Mouse (Mus musculus) telencephalon, adult 2 months (tissue): ENCODE results near the gene Spef1.

ENCODE experiments used
- DNase-seq: peaks from one replicate; pipeline ENCODE4 v3.0.0-alpha.2; 2011; ENCODE audit warnings: low read depth, low spot score

Gene Spef1

DNA sequence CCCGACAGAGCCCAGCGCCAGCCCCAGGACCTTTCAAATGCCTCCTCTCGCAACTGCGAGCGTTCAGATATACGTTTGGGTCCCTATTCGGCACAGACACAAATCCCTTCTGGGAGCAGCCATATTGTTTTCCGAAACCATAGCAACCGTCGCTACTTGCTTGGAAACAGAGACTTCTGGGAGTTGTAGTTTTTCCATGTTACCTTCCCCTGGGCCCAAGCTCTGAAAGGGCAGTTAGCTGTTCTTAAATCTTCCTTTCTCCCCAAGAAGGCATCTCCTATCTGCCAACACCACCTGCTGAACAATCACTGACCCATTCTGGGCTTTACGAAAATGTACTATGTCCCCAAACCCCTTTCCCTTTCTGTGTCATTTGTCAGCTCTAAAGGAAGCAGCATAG lies 12.4 kb downstream of the Spef1 start:
- DNase-seq, result peak; percentile 84

DNA sequence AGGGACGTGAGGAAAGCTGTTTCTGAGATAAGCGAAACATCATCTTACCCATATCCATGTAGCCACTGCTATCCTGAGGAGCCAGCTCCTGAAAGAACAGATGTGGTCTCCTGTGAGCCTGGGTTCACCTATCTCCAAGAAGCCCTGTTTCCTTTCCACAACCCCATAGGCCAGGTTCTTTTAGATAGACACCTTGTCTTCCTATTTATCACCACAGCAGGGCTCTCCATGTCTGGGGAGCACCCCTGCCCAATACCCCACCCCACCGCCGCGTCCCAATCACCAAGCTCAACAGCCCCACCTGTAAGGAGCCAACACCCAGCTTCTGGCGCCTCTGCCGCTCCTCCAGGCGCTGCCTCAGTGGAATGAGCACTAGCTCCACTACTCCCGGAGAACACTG lies 14.8 kb downstream of the Spef1 start:
- DNase-seq, result no peak

DNA sequence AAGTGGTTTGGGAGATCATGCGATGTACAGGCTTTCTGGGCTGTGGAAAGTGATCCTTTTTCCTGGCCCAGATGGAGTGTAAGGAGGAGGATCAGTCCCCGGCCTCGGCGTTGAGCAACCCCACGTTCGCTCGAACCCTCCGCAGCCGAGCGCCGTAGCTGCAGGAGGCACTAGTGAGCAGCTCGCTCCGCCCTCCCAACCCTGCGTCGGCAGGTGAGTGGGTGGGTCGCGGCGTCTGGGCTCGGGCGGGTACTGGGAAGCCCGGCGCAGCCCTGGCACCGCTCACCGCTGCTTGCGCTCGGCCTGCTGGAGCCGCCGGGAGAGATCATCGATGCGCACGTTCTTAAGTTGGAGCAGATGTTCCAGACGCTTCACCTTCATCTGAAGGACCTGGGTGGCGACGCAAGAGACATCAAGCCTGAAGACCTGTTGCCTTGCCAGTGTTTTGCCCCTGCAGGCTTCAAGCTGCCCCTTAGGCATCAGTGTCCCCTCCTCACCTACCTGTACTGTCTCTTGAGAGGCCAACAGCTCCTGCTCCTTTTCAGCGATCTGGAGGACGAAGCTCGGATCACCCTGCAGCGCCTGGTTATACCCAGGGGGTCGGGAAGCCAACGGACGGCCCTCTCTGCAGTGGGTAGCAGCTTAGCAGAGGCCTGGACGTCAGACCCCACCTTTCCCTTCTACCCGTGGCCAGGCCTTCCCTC lies 15.5 kb downstream of the Spef1 start:
- no peak for DNase-seq

DNA sequence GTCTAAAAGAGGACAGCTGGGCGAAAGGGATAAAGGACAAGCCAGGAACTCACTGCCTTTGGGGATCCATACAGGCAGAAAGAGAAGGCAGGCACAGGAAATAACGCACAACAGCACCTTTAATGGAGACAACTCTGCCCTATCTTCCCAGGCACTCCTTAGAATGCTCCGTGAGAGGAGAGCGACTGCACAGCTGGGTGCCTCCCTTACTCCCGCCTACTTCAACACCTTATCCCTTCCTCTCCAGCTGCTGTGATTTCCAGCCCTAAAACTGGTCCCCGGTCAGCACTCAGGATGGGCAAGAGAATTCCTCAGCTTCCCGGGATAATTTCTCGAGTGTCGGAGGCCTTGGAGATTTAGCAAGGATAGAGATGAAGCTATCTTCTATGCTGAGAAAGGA lies 16.1 kb downstream of the Spef1 start:
- DNase-seq, result no peak

DNA sequence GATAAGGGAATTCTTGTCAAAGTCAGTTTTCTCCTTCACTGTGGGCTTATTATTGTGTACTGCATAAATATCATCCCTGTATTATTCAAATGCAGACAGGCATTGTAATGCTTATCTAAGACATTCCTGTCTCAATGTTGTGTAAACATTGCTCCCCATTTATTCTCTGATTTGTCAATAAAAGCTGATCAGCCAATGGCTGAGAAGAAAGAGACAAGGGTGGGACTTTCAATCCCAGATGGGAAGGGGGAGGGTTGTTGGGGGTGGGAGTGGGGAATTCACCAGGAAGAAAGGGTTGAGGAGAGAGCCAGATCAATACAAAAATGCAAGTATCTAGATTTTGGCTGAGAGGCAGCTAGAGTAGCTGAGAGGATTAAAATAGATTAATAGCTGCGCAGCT lies 18.2 kb downstream of the Spef1 start:
- no peak for DNase-seq

DNA sequence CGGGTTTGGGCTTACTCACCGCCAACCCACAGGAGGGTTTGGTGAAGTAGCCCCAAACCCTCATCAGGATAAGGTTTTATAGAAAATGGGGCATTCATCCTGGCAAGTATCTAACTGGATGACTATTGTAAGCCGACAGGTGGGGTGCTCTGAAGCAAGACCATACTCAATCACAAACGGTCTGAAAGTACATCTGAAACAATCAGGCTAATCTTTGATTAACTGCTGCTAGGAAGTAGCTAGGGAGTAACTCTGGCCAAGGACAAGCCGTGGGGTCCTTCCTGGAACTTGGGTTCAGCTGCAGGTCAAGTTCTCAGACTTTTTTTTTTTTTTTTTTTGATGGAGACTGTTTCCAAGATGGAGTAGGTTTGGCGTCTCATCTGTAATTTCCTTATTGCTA lies 19.1 kb downstream of the Spef1 start:
- DNase-seq, result no peak

DNA sequence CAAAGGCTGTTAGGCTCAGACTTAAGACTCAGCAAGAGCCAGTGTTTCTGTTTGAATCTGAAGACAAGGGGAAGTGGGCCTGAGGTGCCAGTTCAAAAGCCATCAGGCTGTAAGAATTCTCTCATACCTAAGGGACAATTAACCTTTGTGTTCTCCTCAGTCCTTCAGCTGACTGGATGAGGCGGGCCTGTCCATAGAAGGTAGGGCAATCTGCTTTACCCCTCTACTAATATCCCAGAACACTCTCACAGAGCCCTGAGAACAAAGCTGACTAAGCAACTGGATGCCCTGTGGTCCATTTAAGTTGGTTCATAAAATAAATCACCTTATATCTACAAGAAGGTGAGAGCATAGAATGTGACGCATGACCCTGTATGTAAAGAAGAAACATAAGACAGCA lies 20.9 kb downstream of the Spef1 start:
- no peak for DNase-seq

DNA sequence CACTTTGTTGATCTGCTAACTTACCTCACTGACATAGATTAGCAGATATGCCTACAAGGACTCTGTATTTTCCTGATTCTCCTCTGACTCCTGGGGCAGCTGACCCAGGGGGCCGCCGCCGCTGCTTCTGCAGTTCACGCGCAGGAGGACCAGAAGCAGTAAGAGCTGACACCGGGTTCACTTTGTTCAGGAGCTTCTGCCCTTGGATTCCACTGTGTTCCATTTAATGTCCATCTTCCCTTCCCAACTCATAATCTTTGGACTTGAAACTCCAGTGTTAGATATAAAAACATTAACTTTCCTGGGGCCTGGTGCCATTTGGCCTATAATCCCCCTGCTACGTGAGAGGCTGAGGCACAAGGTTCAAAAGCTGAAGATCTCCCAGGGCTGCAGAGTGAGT lies 23.2 kb downstream of the Spef1 start:
- no peak for DNase-seq

DNA sequence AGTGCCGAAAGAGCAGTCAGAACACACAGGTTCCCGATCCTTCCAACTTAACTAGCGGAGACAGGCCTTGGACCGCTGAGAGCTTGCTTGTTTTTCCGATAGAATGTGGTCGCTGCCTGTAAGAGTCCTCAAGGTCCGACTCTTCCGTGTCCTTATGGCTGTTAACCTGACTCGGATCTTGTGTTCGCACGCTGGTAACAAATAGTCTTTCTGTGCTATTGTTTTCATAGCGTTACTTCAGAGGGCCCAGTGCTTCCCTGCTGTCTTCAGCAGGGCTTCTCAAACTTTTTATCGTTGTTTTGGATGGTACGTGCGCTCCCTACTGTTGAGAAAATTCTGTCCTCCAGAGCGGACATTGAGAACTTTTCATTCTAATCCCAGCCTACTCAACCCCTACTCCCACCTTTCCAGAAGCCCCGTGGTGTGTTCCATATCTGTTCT lies 26.4 kb downstream of the Spef1 start:
- DNase-seq, result no peak

DNA sequence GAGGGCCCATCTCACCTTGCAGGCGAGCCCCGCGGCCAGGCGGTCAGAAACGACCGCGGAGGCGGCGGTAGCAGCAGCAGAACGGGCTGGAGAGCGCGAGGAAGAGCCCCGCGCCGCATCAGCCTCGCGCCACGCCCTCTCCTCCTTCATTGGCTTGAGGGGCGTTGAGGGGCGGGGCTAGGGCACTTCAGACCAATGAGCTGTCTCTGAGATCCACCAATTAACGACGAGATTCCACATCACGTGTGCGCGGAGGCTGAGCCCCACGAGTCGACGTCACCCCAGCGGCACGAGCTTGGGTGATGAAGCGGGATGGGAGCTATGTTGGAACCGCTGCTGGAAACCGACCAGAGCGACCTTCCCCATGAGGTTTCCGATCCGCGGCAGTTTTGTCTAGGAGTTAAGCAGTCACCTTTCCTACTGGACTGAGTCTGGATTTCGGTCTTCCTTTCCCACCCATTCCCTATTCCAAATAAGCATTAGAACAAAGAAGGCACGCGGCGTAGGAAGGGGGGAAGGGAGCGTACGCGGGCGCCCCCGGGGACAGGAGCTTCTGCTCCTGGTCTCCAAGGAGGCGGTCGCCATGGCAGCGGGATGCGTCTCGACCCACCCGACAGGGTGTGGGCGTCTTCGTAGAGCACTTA lies 27.0 kb downstream of the Spef1 start, which contains the start of gene 1700037H04Rik:
1700037H04Rik (minus strand) TSS at position 144 of the 644 bp plus-strand sequence.
- DNase-seq, result peak; percentile 97

DNA sequence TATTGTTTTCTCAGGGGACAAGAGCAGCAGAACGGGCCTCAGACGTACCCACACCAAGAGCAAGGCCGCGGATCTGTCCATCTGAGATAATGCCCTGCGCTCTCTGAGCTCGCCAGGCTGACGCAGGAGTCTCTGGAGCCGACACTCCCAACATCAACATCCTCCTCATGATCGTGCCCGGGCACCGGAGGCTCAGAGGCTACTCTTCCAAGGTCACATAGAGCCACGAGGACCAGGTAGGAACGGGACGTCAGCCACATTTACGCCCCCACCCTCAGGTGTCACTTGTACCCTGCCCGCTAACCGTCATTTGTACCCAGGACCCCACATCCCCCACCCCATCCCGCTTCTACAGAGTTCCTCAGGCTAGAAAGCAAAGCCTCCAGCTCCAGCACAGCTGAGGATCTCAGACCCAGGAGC lies 27.6 kb downstream of the Spef1 start:
- no peak for DNase-seq

DNA sequence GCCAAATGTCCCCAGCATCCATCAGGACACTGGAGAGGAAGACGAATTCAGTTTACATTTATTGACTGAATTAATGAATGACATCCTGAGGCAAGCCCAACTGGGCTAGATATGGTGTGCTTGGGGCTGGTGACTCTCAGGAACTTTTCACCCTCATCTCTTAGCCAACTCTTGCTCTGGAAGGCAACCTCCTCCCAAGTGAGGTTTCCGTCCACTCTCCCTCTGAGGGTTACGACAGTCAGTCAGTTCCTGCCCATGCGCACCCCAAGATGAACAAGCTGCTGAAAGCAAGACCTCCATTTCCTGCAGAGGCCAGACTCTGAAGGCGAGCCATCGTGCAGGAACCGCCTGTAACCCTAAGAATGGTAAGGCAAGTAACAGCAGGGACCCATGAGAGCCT lies 30.1 kb downstream of the Spef1 start:
- DNase-seq, result no peak

DNA sequence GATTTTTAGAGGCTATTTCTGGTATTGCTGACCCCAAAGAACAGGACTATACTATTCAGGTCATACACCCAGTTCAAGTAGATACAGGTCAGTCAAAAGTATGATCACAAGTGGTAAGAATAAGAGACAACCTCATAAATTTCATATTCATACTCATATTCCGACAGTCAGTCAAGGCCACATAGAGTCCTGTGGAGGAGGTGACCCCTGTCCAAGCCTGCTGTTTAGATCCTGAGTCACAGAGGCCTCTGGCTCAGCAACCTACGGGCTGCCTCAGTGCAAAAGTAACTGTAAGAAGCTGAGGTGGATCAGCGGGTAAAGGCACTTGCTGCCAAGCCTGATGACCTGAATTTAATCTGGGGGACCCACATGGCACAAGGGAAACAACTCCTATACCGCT lies 33.0 kb downstream of the Spef1 start:
- DNase-seq, result no peak

DNA sequence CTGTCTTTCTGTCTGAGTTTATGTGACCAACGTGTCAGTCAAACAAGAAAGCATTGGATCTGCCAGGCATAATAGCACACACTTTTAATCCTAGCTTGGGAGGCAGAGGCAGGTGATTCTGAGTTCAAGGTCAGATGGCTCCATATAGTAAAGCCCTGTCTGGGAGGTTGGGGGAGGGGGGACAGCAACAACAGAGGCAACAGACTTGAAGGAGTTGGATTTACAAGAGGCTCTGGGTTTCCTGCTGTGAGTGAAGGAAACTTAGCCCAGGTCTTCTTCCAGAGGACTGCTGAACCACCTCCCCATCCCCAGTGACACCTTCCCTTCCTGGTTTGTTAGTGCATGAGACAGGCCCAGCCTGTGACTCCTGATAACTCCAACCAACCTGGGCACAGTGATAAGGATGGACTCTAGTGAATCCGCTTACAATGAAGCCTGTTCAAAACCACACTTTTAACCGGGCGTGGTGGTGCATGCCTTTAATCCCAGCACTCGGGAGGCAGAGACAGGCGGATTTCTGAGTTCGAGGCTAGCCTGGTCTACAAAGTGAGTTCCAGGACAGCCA lies 34.8 kb downstream of the Spef1 start:
- DNase-seq, result no peak

DNA sequence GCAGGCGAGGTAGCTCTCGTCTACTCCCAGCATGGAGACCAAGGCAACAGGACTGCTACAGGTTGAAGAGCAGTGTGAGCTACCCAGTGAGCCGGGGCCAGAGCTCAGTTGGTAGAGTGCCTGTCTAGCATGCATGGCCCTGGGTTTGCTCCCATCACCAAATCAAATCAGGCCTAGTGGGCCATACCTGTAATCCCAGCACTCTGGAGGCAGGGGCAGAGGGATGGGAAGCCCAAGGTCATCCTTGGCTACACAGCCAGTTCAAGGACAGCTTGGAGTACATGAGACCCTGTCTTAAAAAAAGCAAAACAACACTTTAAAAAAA lies 37.9 kb downstream of the Spef1 start:
- no peak for DNase-seq

DNA sequence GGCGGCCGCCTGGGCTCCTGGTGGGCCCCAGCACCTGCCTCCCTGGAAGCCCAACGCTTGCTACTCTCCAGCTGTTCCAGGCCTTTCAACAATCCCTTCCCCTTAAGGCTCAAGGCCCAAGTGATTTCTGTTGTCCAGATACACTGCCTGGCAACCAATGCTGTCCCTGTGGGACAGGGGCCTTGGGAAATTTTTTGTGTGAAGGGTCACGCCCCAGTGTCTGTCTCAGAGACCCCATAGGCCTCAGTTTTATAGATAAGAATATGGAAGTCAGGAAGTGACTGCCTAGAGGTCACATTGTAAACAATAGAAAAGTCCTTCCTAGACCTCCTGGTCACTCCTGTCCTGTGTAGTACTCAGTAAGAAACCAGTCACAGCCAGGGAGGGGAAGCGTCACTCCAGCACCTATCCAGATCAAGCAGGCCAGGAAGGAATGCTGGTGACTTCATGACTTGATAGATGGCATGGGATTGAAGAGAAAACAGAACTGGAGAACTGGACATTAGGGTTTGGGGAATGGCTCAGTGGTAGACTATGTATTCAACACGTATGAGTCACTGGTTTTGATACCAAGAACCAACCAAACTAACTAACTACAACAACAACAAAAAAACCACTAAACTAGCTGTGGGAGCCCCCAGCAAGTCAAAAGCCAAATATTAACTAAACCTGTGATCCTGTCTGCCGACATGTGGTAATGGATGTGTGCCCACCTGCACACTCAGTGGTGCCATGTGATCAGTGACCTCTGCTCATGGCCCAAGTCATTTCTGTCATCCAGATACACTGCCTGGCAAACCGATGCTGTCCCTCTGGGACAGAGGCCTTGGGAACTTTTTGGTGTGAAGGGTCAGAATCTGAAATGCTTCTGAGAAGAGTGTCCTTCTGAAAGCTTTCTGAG lies 38.5 kb downstream of the Spef1 start:
- no peak for DNase-seq

DNA sequence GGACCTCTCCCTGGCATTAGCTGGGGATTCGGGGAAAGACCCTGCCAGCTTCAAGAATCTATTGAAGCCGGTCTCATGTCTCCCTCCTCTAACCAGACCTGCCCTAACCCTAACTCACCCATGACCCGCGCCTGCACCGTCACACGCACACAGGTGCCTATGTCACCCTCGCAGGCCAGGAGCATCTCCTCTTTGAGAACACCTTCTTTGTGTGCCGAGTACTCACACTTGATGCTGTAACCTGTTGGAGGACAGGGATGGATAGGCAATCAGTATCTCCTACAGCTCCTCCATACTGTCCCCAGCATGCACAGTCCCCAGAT lies 40.1 kb downstream of the Spef1 start:
- DNase-seq, result no peak

DNA sequence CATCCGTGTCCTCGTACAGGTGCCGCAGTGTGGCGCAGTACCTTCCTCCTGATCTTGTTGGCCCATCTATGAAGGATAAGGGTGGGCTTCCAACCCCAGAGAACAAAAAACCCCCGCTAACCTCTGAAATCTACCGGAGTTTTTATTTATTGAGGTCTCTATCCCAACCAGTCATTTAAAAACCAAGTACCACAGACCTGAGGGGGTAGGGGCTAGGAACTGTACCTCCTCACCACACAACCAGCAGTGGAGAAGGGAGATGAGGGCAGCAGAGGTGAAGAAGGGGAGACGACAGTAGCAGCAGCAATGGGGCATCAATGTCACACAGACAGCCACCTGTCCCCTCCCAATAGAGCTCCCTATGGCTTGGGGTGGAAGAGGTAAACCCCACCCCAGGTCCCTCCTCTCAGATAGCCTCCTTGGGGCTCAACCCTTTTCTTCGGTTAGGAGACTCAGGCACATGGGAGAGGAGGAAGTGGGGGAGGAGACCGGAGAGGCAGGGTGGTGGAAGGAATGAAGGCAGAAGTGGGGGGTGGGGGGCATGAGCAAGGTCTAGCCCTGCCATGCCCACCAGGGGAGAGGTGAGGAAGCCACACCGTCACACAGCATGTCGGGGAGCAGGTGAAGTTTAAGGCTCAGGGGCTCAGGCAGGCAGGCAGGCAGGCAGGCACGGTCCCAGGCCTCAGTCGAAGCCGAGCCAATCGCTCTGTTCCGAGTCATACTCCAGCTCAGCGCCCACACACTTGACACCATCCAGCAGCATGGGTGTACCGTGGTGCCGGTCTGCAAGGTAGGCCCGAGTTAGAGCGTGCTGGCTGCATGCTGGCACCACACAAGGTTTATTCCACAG lies 40.7 kb downstream of the Spef1 start:
- DNase-seq, result no peak

DNA sequence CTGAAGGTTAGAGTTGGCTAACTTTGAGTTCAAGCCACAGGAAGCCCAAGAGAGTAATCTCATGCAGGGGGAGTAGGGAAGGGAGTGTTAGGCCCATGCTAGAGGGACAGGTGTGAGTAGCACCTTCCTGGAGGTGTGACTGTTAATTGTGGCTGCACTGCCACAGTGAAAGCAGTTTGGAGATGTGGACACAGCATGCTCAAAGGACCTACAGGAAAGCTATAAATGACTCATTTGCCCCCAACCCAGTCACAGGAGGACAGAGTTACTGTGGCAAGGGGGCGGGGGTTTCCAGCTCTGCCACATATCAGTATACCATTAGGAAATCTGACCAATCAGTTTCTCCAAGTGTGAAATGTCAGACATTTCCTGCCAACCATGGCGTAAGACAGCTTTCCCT lies 41.5 kb downstream of the Spef1 start:
- no peak for DNase-seq

DNA sequence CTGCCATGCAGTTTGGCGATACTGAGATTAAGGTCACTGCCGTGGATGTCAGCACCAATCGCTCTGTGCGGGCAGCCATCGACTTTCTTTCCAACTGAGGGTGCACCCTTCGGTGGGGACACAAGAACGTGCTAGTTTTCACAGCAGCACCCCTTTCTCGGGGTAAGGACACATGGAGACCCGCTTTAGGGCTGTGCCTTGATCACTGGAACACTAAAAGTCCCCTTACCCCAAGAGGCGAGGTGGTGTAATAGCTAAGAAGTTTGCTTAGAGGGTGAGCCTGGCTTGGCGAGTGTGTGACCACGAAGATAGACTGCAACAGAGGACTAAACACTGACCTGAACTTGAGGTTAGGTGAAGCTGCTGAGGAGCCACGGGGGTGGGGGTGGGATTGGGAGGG lies 42.0 kb downstream of the Spef1 start:
- DNase-seq, result no peak

DNA sequence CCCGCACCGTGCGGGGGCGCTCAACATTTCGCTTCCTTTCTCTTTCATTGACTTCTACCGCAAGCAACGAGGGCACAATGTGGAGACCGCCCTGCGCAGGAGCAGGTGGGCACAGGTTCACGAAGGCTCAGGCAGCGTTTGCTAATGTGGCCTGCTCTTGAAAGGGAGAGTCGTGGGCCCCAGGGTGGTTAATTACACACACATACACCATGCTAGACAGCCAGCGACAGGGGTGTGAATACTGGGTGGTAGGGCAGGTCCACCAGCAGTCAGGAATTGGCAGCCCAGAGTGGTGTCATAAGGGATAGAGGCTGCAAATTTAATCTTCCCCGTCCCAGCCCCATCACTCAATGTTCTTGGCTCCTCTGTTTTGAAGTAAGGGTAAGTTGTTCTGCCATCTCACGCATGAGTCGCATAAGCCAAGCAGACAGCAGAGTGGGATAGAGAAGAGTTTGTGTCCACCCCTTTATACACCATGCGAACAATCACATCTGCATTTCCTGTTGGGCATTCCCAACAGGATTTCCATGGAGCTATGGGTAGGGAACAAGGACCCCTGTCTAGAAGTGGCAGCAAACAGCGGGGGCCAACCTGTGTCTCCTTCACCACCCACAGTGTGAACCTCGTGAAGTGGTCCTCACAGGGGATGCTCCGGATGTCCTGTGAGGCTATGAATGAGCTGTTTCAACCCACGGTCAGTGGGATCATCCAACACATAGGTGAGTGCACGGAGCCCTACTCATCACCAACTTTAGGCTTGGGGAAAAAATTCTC lies 43.9 kb downstream of the Spef1 start:
- no peak for DNase-seq
